Mouse (Mus musculus) gastrocnemius, adult 18-20 months (tissue): Measurements from ENCODE around the gene AI661453. TPM values are rescaled to one million over a fixed set of nuclear protein-coding genes. Genes with fewer than 3 reads are reported as not detected.

ENCODE experiments used
- total RNA-seq, 2 experiments: library from RNA; stranded (reverse); gene quantifications; 2 replicates each; pipeline ENCODE4 v1.2.3; 2021

The AI661453 gene
- total RNA-seq, 2 experiments from 2014 or later, result 0.39 to 0.64 TPM

Other genes with a start within 250 kb of the AI661453 start
- gene Mrps10, start 67.7 kb upstream of the AI661453 start, total RNA-seq, result 10 to 100 TPM; 32.9 to 34.1 TPM
- under 1 TPM; 0.36 to 0.41 TPM for gene Guca1b, start 51.2 kb upstream of the AI661453 start, total RNA-seq
- not detected for gene Guca1a, start 36.0 kb upstream of the AI661453 start, total RNA-seq
- gene 1700001C19Rik, start 761 bp downstream of the AI661453 start, total RNA-seq, result not detected
- 10 to 100 TPM in 1 of 2 experiments, 1 to 10 TPM in 1; 9.2 to 12.1 TPM for gene Taf8, start 65.7 kb downstream of the AI661453 start, total RNA-seq
- gene Ccnd3, start 68.4 kb downstream of the AI661453 start, total RNA-seq, result 10 to 100 TPM; 18.5 to 20.1 TPM
- 10 to 100 TPM; 13.9 to 15.3 TPM for gene Bysl, start 174.9 kb downstream of the AI661453 start, total RNA-seq
- gene Med20, start 175.0 kb downstream of the AI661453 start, total RNA-seq, result 10 to 100 TPM; 14.7 to 15.4 TPM
- 1 to 10 TPM; 1.6 to 2.6 TPM for gene Gm20517, start 175.0 kb downstream of the AI661453 start, total RNA-seq
- 1 to 10 TPM; 3.0 to 3.5 TPM for gene Usp49, start 194.1 kb downstream of the AI661453 start, total RNA-seq